Mouse (Mus musculus) regulatory T cell (primary cell): ENCODE results near the gene Vsig10.
"Not testable (repeated sequence)": the region's sequence is repeated elsewhere in the genome, so short reads cannot be mapped to it uniquely, and the experiment has no call there.

Source experiments
- in situ Hi-C: fragments of 300-600 bp; cut with MboI, MseI; formaldehyde crosslinking; loops from one replicate; pipeline ENCODE4 v1.15.1; 2025; ENCODE audit warnings: high pct_unique_total_duplicates

Vsig10 gene

DNA sequence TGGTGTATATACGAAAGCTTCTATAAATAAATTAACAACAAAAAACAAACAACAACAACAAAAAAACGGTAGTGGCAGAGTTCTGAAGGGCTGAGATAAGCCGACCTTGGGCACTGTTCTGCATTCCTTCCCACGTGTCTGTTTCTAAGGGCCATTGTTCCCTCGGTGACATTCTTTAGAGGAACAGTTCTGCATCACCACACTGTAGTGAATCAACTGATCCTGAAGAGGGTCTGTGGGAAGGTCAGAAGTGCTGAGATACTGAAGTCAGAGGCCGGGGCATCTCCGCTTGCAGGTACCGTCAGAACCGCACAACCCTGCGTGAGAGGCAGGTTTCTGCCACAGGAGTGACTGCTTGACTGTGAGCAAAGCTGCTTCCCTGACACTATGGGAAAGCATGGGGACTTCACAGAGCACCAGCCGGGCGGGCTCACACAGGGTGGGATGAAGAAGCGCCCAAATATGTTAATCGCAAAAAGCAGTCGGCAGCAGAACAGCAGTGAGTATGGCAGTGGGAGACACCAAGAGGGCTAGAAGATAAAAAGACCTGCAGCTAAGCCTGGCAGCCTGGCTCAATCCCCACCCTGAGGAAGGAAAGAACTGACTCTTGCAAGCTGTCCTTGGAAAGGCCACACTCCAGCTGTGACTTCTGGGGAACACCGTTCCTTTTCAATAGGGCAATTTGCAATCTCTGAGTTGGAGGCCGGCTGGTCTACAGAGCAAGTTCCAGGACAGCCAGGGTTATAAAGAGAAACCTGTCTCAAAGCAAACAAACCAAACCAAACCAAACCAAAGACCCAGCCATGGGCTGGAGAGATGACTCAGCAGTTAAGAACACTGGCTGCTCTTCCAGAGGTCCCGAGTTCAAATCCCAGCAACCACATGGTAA lies 14.9 kb upstream of the Vsig10 start:
- in situ Hi-C loops: no loop called here

DNA sequence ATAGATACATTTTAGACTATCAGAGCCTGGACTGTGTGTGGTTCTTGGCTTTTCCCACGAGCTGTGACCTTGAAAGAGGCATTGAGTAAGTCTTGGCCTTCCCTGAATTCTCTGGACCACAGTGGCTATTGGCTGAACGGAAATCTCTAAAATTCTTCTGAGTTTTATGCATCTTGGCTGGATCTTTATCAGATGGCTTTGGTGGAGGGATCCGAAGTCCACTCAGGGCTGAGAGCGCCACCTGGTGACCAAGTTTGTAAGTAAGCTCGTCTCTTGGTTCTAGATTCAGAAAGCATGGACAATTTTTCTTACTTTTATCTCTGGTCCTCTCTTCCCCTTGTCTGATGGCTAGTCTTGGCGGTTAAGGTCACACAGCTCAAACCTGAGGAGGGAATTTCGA lies 13.9 kb upstream of the Vsig10 start:
- in situ Hi-C loops: no loop called here

DNA sequence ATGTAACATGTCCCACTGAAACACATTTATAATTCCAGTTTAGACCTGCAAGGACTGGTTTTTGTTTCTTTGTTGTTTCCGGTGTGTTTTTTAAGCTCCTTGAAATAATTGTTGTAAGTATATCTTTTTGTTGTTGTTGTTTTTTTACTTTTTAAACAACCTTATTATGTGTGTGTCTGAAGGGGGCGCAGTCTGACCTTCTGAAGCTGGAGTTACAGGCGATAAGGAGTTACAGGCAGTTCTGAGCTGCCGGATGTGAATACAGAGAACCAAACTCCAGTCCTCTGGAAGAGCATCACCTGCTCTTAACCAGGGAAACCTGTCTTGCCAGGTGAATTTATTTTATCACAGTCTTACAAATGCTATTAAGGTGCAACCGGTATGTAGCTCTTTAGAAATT lies 13.1 kb upstream of the Vsig10 start:
- in situ Hi-C loops: no loop called here

DNA sequence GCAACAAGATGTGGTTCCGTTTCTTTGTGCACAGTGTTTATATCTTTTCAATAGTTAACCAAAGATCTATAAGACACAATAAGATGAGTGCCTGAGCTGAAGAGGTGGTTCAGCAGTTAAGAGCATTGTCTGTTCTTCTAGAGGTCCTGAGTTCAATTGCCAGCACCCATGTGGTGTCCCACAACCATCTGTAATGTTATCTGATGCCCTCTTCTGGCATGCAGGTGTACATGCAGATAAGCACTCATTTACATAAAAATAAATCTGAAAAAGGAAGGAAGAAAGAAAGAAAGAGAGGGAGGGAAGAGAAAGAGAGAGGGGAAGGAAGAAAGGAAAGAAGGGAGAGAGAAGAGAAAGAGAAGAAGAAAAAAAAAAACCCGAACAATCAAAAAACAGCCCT lies 12.1 kb upstream of the Vsig10 start:
- in situ Hi-C loops: no loop called here

DNA sequence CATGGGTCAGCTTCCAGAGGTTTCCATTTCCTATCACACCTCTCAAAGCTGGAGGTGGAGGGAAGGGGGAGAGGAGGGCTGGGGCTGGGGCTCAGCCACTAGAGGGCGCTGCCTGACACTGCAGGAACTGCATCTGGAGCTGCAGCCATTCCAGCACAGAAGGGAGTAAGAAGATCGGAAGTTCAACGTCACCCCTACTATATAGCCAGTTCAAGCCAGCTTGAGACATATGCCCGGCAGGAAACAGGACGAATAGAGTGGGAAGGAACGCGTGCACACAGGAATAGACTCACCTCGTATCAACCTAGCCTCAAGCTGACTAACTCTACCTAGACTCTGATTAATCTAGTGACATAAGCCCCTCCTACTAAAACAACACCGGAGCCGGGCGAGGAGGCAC lies 11.2 kb upstream of the Vsig10 start:
- in situ Hi-C loops: no loop called here

DNA sequence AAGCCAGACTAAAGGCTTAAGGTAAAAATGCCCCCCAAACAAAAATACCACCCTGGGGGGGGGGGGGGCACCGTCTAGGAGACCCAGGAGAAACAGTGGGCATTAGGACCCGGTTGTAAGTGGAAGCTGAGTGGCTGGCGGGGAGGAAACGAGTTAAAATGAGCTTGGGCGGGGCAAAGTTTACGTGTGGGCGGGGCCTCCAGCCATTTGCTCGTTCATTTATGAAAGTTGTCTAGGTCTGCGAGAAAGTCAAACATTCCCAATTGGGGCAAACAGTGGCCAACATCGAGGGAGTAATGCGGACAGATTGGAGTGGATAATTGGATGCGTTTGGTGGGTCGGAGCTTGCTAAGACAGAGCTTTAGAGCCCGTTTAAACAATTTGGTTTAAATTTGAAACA lies 5.5 kb upstream of the Vsig10 start:
- in situ Hi-C loops: no loop called here

DNA sequence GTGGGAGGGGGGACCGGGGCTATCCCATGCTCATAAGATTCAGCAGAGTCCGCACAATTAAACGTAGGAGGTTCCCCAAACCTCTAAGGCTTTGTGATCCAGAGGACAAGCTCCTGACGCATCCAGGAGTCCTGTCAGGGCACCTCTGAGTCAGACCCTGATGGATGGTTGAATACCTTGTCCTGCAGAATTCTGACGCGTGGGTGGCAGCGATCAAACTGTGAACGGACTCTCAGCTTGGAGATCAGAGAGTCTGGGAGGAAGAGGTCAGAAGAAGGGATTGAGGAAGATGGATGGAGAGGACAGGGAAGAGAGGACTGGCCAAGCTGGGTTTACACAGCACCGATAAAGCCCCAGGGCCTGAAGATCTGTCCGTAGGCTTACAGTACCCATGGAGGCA lies 5.0 kb upstream of the Vsig10 start:
- in situ Hi-C loops: no loop called here

DNA sequence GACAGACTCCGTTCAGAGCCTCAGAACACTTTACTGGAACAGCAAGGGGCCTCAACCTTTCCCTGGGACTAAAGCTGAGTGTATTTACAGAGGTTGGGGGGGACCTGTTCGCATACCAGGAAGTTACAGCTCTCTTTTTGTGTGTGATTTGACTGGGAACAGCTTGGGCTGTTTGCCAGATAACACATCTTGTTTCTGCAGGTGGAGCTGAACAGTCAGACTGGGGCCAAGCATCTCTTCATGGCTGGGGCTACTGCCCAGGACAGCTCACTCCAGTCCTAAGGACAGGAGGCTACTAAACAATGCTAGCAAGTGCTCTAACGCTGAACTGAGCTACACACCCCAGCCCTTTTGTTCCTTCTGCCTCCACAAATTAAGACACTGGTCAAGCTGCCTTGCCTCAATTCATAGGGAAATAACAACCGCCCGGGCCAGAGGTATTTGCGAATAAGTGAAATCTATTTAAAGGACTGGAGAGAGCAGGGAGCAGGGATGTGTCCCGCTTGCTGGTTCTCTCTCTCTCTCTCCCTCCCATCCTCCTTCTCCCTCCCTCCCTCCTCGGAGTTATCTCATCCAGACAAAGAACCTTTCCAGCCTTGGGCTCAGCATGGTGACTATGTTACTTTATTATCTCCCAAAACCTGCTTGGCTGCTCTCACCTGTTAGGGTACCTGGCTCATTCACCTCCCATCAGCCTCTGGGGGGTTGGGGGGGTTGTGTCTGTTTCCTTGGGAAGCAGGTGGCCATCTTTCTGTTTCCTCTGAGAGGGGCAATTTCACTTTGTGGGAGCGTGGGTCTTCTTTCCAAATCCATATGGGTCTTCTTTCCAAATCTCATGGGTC lies 4.1 kb upstream of the Vsig10 start:
- in situ Hi-C loops: no loop called here

DNA sequence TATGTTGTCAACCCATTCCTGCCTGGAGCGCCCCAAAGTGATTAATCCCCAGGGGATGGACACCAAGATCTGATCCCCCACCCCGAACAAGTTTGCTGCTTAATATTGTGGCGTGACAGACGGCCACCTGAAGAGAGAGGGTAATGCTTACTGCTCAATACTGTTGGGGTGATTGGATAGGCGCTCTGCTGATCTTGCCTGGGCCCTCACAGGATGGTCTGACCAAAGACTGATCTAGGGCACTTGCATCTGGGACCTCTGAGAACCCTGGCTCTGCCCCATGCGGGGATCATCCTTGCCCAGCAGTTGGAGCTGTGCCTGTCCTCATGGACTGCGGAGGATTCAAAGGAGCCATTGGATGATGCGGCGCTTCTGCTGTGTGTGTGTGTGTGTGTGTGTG lies 4.9 kb downstream of the Vsig10 start:
- in situ Hi-C loops: no loop called here

DNA sequence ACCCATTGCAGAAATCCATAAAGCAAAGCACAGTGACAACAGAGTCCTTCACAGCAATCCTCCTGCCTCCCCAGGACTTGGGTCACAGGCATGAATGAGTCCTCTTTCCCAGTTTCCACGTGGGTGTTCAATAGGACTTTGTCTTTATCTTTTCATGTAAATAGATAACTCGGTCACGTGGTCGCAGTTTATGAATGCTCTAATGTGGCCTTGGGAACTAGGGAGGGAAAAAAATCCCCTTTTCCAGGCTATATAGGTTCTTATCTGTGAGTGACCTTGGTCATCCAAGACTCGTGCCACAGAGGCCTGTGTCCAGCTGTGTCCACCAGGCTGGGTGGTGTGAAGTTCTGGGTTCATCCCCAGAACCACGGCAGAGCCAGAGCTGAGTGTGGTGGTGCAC lies 7.5 kb downstream of the Vsig10 start:
- in situ Hi-C loops: no loop called here

DNA sequence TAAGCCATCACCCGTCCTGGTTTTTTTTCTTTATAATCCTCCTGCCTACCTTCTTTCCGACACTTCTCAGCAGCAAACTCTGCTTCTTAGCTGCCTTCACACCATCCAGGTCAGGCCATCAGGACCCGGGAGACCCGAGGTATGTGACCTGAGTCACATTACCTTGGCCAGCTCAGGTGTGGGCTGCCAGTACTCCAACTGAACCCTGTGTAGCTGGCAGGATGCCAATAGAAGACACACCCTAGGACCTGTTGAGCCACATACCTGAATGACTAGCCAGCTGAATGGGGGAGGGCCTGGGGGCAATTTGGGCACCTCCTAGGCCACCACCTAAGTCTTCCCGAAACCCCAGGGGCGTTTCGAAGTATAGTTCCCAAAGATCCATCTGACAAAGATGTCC lies 11.6 kb downstream of the Vsig10 start:
- in situ Hi-C loops: no loop called here

DNA sequence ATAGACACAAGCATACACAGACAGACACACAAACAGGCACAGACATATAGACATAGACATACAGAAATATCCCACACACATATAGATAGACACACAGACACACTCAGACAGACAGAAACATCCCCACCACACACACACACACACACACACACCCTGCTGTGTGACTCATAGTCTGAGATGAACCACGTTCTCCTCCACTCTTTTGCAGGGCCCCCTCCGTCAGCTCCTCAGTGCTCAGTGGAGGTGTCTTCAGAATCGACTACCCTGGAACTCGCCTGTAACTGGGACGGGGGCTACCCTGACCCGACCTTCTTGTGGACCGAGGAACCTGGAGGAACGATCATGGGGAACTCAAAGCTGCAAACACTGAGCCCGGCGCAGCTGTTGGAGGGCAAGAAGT lies 19.1 kb downstream of the Vsig10 start:
- in situ Hi-C loops: no loop called here

DNA sequence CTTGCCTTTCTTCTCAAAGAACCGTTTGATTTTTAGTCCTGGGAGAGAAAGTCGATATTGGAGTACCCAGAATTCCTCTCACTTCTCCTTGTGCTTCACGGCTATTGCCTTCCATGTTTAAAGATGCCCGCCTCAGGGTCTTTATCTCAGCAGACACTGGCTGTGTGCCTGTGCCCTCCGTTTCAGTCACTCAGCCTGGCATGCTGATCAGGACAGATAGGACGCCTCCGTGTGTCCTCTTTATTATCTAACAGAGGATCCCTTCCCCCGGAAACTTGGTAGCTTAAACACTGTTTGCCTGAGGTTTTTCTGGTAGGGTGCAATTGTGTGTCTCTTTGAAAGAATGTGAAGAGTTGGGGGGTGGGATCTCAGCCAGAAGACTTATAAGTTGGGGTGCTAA lies 19.6 kb downstream of the Vsig10 start:
- in situ Hi-C loops: no loop called here

DNA sequence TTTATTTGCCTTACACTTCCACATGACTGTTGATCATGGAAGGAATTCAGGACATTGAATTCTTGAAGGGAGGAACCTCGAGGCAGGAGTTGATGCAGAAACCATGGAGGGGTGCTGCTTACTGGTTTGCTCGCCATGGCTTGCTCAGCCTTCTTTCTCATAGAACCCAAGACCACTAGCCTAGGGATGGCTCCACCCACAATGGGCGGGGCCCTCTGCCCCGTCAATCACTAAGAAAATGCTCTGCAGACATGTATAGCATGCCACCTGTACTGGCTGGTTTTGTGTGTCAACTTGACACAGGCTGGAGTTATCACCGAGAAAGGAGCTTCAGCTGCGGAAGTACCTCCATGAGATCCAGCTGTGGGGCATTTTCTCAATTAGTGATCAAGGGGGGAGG lies 21.2 kb downstream of the Vsig10 start:
- in situ Hi-C loops: no loop called here

DNA sequence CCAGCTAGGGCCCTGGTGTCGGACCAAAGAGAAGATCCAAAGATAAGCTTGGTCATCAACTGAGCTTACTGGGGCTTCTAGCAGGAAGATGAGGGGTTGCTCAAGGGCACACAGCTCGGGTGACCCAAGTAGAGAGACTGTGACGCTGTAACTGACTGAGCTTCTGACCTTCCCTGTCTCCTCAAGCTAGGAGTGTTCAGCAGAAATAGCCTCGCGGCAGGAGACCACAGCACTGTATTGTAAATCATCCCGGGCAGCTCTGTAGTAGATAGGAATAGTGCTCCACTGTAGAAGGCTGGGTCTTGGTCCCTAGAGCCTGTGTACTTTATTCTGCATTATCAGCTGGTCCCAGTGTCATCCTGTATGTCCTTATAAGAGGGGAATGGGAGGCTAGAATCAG lies 23.0 kb downstream of the Vsig10 start:
- in situ Hi-C loops: no loop called here

DNA sequence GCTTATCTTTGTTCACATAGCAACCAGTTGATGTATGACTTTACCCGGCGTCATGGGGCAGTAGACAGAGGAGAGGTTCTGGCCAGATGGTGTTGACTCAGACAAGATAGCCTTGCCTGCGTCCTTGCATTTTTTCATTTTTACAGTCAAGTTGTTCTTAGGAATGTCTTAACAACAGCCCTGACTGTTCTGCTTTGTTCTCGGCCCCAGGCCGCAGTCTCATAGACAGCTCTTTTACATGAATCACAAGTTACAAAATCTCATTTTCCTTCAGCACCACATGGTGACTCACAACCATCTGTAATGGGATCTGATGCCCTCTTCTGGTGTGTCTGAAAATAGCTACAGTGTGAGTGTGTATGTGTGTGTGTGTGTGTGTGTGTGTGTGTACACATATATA lies 25.6 kb downstream of the Vsig10 start:
- in situ Hi-C loops: not testable (repeated sequence)

DNA sequence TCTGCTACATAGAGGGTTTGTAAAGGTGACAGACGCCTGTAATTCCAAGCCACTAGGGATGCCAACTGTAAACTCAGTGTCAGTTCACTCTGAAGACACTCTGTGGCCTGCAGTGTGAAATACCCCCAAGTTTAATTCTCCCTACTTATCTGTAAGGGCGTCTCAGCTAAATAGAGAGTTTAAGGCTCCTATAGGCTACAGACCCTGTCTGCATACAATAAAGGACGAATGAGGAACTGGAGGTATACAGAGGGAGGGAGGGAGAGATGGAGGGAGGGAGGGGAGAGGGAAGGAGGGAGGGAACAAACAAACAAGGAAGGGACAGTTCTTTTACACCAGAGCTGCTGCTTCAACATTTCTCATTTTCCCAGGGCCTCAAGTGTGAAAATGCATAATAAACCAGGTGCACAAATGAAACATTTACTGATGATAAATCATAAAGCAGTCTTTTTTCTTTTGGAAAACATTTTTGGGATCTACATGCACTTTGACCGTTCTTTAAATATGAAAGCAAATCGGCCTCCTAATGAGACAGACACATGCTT lies 26.6 kb downstream of the Vsig10 start:
- in situ Hi-C loops: no loop called here

DNA sequence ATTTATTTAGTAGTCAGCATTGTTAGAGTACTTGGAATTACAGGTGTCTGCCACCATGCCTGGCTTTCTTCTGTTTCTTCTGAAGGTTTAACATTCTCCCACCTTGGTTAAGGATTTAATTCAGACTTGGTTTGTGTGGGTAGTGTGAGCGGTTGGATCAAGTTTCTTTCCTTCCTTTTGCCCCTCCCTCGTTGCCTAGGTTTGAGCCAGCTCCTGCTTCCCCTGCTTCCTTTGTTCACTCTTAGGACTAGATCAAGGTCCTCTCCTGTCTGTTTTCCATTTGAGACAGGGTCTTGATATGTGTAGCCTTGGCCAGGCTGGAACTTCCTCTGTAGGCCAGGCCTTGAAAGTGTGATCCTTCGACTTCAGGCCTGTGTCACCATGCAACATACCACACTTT lies 27.4 kb downstream of the Vsig10 start:
- in situ Hi-C loops: no loop called here

DNA sequence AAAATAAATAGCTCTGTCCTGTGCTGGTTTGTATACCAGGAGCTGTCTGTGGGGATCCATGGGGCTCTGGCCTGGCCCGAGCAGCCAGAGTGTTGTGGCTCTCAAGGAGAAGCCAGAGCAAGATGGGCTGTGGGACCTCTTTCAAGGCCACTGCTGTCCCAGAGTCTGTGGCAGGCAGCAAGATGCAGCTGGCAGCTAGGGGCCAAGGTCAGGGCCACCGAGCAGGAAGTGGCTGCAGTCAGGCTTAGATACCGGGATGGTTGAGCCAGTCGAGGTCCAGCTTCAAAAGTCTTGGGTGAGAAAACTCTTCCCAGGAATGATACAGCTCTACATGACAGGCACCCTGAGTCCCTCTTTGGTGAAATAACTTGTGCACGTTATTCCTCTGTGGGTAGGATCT lies 28.1 kb downstream of the Vsig10 start:
- in situ Hi-C loops: no loop called here

DNA sequence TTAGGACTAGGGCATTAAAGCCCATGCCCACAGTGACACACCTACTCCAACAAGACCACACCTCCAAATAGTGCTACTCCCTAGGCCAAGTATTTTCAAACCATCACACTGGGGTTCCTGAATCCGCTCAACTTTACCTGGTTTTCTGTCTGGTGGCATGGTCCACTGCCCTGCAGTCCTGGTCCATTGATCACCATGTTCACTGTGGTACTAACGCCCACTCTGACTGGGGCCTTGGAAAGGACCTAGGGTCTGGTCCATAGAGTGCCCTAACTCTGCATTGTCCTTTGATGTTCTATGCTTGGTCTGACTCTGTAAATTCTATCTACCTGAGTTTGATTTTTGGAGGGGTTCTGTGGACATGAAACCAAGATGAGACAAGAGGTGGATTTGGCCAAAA lies 29.0 kb downstream of the Vsig10 start:
- in situ Hi-C loops: no loop called here

DNA sequence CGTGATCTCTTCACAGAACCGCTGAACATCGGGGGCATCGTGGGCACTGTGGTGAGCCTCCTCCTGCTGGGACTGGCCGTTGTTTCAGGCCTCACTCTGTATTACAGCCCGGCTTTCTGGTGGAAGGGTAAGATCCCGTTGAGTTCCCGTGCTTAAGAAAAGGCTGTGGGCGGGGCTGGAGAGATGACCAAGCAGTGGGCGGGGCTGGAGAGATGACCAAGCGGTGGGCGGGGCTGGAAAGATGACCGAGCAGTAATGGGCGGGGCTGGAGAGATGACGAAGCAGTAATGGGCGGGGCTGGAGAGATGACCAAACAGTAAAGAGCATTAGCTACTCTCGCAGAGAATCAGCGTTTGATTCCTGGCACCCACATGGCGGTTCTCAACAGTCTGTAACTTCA lies 29.4 kb downstream of the Vsig10 start:
- in situ Hi-C loops: no loop called here

DNA sequence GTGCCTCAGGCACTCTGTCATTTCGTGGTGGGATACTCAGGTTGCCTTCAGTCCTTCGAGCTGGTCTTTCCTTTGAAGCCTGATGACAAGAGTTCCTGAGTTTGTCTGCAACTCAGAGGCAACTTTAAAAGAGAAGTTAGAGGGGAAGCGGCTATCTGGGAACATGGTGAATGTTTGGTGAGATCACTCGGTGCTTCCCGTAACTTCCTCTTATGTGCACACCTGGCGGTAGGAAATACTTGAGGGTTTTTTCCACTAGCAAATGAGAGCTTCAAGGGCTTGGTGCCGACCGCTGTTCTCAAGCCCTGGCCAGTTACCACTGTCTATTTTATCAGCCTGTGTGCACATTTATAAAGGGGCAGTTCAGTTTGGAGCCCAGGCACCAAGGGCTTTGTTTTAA lies 35.2 kb downstream of the Vsig10 start:
- in situ Hi-C loops: loop anchor here (25.0 kb wide), 1 partner anchor 1992 kb away; no protein-coding TSS in a partner anchor
